Mouse (Mus musculus) lung, postnatal 14 days (tissue): Measurements from ENCODE around the gene Tmbim1.

ENCODE experiments used
- DNase-seq: peaks from one replicate; pipeline ENCODE4 v3.0.0; 2021

Gene Tmbim1

GRCm38 (mm10) chr1:74275015-74275414, 30.4 kb downstream of the Tmbim1 start:
- DNase-seq, result no peak

DNA sequence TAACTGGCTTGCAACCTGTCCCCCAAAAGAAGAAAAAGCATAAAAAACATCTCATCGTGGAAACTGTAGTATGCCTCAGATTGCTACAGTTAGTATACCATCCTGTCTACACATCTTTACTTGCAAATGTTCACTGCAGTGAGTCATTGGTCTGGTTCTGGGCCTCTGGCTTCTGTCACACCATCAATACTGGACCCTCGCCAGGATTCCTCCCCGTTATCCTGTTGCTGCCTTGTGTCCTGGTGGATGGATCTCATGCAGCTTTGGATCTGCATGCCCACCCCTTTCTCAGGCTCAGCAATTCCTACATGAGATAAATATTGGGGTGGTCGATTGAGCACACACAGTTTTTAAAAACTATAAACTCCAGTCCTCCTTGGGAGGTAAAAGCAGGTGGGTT, 33.8 kb downstream of the Tmbim1 start:
- DNase-seq, result no peak

DNA sequence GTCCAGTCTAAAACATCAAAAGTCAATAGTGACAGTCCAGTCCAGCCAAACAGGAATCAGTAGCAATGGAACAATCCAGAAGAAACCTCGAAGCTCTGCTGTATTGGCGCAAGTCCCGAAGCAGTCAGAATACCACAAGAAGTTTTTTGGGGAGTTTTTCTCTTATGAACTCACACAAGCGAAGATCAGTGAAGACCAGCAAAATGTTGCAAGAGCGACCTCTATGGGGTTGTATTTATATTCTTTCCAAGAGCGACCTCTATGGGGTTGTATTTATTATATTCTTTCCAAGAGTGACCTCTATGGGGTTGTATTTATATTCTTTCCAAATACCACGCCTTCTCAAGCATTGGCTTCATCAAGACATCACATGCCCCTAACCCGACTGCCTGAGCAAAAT, 36.7 kb downstream of the Tmbim1 start:
- no peak for DNase-seq

DNA sequence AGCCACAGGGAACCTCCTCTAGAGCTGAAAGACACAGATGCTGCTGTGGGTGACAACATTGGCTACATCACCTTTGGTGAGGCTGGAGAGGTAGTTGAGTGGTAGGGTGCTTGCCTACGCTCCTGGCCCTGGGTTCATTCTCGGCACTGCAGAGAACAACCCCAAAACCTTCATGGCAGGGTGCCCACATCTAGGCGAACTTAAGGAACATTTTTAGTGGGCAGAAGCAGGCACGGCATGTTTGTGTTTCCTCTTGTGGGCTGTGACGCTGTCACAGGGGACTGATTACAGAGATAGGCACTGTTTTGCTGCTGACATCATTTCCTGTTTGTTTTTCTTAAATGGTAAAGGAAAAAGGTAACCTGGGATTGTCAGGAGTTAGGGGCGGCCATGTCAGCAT, 42.9 kb downstream of the Tmbim1 start:
- no peak for DNase-seq

- DNase-seq, result no peak
Observed at GRCm38 (mm10) chr1:74256782-74257181, 48.6 kb downstream of the Tmbim1 start.

- DNase-seq, result no peak
Observed at GRCm38 (mm10) chr1:74255704-74256345, 49.6 kb downstream of the Tmbim1 start.

DNA sequence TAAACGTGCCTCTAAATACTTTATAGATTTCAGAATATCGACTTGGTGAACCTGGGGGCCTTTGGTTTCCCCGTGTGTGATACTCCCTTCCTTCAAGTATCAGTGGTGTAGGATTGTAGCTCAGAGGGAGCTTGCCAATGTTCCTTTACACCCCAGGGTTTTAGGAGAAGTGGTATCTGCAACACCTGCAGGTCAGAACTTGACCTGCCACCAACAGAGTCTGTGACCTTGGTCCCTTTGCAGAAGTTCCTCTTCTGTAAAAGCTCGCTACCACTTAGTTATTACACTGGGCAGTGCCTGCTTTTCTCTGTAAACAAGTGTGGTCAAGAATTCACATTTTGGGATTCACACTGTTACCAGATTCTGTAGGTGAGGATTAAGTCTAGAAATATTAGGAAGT, 55.3 kb downstream of the Tmbim1 start:
- DNase-seq, result no peak

DNA sequence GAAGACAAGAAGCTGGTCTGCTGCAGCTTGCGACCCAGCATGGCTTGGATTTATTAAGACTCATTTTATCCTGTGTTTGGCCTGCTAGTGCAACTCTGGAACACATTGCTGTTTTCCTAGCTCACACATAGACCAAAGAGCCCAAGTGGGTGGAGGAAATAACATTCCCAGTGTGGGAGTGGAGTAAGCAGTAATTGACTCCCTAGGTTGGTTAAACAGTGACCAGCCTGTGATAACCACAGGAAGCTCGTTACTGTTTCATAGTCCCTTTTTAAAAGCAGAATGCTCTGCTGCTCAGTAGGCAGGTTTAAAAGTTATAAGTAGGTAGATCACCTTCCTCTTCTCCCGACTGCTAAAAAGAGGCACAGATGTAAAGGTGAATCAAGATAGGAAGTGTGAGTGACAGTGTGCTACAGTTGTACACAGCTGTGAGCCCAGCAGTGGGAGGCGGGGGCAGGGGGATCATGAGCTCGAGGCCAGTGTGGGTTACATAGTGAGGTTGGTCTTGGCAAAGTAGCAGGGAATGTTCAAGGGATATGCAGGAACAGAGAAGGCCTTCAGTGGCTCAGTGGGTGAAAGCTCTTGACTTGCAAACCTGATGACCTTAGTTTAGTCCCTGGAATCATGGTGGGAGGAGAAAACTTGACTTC, 56.0 kb downstream of the Tmbim1 start:
- no peak for DNase-seq

GRCm38 (mm10) chr1:74248799-74249198, 56.6 kb downstream of the Tmbim1 start:
- peak; percentile 49 for DNase-seq

DNA sequence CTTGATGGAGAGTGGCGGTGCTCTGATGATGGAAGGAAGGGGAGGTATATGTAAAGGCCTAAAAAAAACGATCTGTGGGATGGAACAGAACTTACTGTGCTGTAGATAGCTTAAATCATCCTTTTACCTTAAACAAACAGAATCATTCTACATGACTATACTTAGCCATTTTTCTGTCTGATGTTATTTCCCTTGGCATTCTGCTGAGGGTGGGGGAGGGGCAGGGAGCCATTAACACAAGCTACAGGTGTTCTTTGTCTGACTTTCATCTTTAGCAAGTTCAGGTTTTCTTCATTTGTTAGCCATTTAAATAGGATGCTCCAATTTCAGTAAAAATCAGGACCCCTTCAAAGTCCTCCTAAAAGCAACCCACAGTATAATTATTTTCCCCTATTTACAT, 59.9 kb downstream of the Tmbim1 start:
- DNase-seq, result no peak

- no peak for DNase-seq
Observed at GRCm38 (mm10) chr1:74240832-74241231, 64.6 kb downstream of the Tmbim1 start.

- no peak for DNase-seq
Observed at GRCm38 (mm10) chr1:74240311-74240710, 65.1 kb downstream of the Tmbim1 start.

GRCm38 (mm10) chr1:74239618-74240017, 65.8 kb downstream of the Tmbim1 start:
- DNase-seq, result no peak

DNA sequence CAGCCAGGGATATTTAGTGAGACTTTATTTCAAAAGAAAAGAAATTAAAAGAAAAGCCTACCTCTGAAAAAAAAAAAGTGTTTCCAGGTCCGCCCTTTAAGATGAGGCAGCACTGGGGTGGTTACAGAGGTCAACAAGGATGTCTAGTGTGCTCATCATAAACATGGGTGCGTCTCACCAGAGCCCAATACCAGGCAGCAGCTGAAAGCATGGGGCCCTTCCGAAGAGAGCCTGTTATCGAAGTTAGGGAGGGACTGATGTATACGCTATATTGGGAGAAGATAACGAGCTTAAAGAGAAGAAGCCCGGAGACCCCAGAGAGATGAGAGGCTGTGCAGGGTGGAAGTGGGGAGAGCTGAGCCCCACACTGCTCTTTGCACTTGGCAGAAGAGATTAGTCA, 66.3 kb downstream of the Tmbim1 start:
- DNase-seq, result no peak
